Mouse (Mus musculus): ENCODE measurements around the gene Slc7a1. TPM values are rescaled to one million over a fixed set of nuclear protein-coding genes. Genes with fewer than 3 reads are reported as not detected.
A peak's percentile ranks its signal among the peaks of the same experiment; 100 is the strongest.

The Slc7a1 gene
- polyA plus RNA-seq, 1 experiment from 2014 or later, result 17.7 TPM

DNA sequence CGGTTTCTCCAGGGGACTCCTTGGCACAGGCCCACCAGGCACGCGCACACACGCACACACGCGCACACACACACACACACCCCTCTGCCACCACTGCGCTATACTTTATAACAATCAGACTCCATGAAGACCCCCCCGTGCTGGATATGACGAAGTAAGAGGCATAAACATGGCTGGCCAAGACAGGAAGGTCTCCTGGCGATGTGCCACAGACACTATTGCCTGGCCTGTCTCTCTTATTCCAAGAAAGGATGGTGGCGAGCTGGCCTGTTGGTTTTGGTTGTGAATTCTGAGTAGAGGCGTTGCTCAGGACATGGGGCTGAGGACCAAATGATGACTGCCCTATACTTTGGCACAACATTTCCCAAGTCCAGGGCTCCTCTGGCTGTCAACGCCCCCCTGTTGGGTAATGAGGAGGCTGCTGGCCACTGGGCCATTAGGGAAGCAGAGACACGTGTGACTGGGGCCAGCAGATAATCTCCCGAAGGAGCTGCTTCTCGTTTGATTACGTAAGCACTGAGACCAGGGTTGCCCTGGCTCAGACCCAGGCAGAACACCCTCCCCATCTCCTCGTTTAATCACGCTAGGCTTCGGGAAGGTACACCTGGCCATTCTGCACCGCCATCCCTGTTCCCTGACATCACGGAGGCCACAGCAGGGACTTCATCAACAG is 36.1 kb downstream of the Slc7a1 start:
- no peak overlapping the region for H3K27ac ChIP-seq
- 78% methylated on average over 22 of the region's 22 CpGs for WGBS (ENCODE audit: insufficient replicate concordance)

DNA sequence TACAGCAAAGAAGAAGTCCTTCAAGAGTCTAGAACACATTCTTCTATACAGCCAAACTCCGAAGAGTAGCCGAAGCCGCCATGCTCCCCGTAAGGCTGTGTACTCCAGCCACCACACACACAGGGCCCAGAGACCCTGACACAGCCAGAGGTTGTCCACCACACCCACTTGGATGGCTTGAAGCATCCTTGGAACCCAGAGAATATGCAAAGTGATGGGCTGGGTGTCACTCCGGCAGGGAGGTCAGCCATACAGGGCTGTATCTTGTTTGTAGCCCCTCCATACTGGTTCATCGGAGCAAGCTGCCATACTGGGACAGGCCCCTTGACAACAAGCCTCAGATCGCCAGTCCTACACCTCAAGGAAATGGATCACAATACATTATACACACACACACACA is 37.4 kb downstream of the Slc7a1 start:
- no peak for DNase-seq
- Histone ChIP-seq H3K27me3 (no peaks in the 10 kb centered on the region), H3K4me1 (replicated peaks) (peaks cover 33% of the 10 kb centered on the region), H3K4me2 (no peak overlapping the region), H3K9ac (no peak overlapping the region), H3K9me3 (replicated peaks) (no peaks in the 10 kb centered on the region), H3K27ac (no peak overlapping the region), H3K36me3 (peaks cover 69% of the 10 kb centered on the region), H3K4me3 (replicated peaks) (no peak overlapping the region)
- WGBS (ENCODE audit: insufficient replicate concordance), result 92% methylated on average over 7 of the region's 7 CpGs
- no peak for ATAC-seq (ENCODE audit: low read depth)

More for the DNA sequence above, 36.1 kb downstream of the Slc7a1 start:
- ATAC-seq (ENCODE audit: low read depth) (no peak), DNase-seq (no peak)
- no peak overlapping the region for H3K9ac ChIP-seq
- H3K9me3 ChIP-seq (replicated peaks), result no peaks in the 10 kb centered on the region
- H3K4me2 ChIP-seq, result no peak overlapping the region
- H3K27me3 ChIP-seq, result no peaks in the 10 kb centered on the region
- peaks cover 57% of the 10 kb centered on the region for H3K36me3 ChIP-seq
- no peak overlapping the region for H3K4me3 ChIP-seq (replicated peaks)
- peaks cover 33% of the 10 kb centered on the region for H3K4me1 ChIP-seq (replicated peaks)

DNA sequence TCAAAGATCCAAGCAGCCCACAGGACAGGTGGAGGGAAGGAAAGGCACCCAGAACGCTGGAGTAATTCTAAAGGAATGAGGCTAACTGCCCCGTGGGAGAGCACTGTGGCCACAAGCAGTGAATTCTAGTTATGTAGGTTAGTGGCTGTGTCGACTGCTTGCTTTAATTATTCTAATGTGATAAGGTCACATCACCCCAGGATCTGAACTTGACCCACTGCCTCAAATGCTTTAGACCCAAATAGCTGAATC is 38.0 kb downstream of the Slc7a1 start:
- 57% methylated on average over 3 of the region's 3 CpGs for WGBS (ENCODE audit: insufficient replicate concordance)
- ATAC-seq (ENCODE audit: low read depth) (no peak), DNase-seq (no peak)
- no peak overlapping the region; the same call in 1 of the 2 replicates for H3K9ac ChIP-seq
- peaks cover 33% of the 10 kb centered on the region for H3K4me1 ChIP-seq (replicated peaks)
- H3K27ac ChIP-seq, result 0 out of 2 replicates have a peak overlapping the region, but pooled peaks have one; percentile 13
- H3K4me3 ChIP-seq (replicated peaks), result no peak overlapping the region
- H3K9me3 ChIP-seq (replicated peaks), result no peaks in the 10 kb centered on the region
- no peaks in the 10 kb centered on the region for H3K27me3 ChIP-seq
- H3K4me2 ChIP-seq, result no peak overlapping the region
- H3K36me3 ChIP-seq, result peaks cover 71% of the 10 kb centered on the region

DNA sequence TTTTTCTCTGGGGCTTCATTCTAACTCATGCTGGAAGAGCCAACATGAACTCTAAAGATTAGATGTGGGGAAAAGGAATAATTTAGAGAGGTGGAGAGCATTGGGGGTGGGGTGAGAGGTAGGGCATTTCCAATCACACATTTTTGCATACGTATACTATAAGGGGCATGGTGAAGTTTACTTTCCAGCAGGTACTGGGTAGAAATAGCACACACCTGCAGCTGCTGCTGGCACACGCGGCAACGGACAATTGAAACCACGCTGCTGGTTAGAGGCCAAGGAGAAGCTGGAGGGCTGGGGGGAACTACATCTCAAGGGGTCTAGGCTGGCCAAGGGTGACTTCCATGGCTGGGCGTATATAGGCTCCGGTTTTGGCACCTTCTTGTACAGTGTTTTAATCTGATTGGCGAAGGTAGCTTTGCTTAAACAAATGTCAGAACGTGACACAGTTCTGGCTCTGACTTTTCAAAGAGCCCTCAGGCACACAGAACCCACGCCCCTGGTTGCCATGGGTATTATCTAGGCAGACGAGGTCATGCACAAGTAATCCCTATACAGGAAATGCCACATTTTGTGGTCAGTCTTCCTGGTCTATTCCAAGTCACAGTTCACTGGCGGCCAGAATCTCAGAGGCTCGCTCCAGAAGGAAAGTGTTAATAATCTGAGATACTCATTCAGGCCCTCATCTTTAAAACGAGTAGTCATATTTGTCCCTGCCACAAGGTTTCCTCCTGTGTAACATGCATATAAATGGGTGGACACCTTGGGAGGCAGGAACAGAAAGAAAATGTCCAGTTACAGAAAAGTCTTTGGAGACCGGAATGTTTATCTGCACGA is 38.6 kb downstream of the Slc7a1 start:
- peaks cover 33% of the 10 kb centered on the region for H3K4me1 ChIP-seq (replicated peaks)
- WGBS (ENCODE audit: insufficient replicate concordance), result 50% methylated on average over 16 of the region's 16 CpGs
- H3K9me3 ChIP-seq (replicated peaks), result no peaks in the 10 kb centered on the region
- ATAC-seq (ENCODE audit: low read depth) (peak; percentile 63), DNase-seq (peak; percentile 43)
- H3K27ac ChIP-seq, result 0 out of 2 replicates have a peak overlapping the region, but pooled peaks have one; percentile 13
- no peak overlapping the region for H3K4me3 ChIP-seq (replicated peaks)
- peaks cover 72% of the 10 kb centered on the region for H3K36me3 ChIP-seq
- H3K27me3 ChIP-seq, result no peaks in the 10 kb centered on the region
- H3K4me2 ChIP-seq, result 0 out of 2 replicates have a peak overlapping the region, but pooled peaks have one; percentile 12
- no peak overlapping the region; the same call in 1 of the 2 replicates for H3K9ac ChIP-seq

- Histone ChIP-seq H3K4me2 (no peak overlapping the region), H3K27me3 (no peaks in the 10 kb centered on the region), H3K9me3 (replicated peaks) (no peaks in the 10 kb centered on the region), H3K36me3 (peaks cover 72% of the 10 kb centered on the region), H3K9ac (no peak overlapping the region), H3K27ac (no peak overlapping the region), H3K4me3 (replicated peaks) (no peak overlapping the region), H3K4me1 (replicated peaks) (peaks cover 33% of the 10 kb centered on the region)
- no peak for DNase-seq
- WGBS (ENCODE audit: insufficient replicate concordance), result 85% methylated on average over 11 of the region's 11 CpGs
- no peak for ATAC-seq (ENCODE audit: low read depth)
Measured at GRCm38 (mm10) chr5:148359131-148359530, 40.6 kb downstream of the Slc7a1 start.

GRCm38 (mm10) chr5:148357168-148357567 is 42.5 kb downstream of the Slc7a1 start:
- H3K4me3 ChIP-seq (replicated peaks), result no peak overlapping the region
- ATAC-seq (ENCODE audit: low read depth) (no peak), DNase-seq (no peak)
- H3K4me2 ChIP-seq, result no peak overlapping the region
- no peaks in the 10 kb centered on the region for H3K9me3 ChIP-seq (replicated peaks)
- no peak overlapping the region for H3K27ac ChIP-seq
- peaks cover 70% of the 10 kb centered on the region for H3K36me3 ChIP-seq
- WGBS (ENCODE audit: insufficient replicate concordance), result 86% methylated on average over 6 of the region's 6 CpGs
- no peaks in the 10 kb centered on the region for H3K27me3 ChIP-seq
- peaks cover 19% of the 10 kb centered on the region for H3K4me1 ChIP-seq (replicated peaks)
- H3K9ac ChIP-seq, result no peak overlapping the region

- Histone ChIP-seq H3K4me1 (replicated peaks) (peaks cover 6% of the 10 kb centered on the region), H3K9ac (no peak overlapping the region), H3K36me3 (peaks cover 75% of the 10 kb centered on the region), H3K27me3 (no peaks in the 10 kb centered on the region), H3K27ac (no peak overlapping the region), H3K4me3 (replicated peaks) (no peak overlapping the region), H3K4me2 (no peak overlapping the region), H3K9me3 (replicated peaks) (no peaks in the 10 kb centered on the region)
- no peak for ATAC-seq (ENCODE audit: low read depth)
- 85% methylated on average over 3 of the region's 3 CpGs for WGBS (ENCODE audit: insufficient replicate concordance)
- no peak for DNase-seq
Measured at GRCm38 (mm10) chr5:148355822-148356221, 43.9 kb downstream of the Slc7a1 start.

GRCm38 (mm10) chr5:148354536-148354935 is 45.2 kb downstream of the Slc7a1 start:
- no peak for DNase-seq
- Histone ChIP-seq H3K27ac (no peak overlapping the region), H3K27me3 (no peaks in the 10 kb centered on the region)

GRCm38 (mm10) chr5:148353429-148353828 is 46.3 kb downstream of the Slc7a1 start:
- no peak for DNase-seq
- H3K9ac ChIP-seq, result no peak overlapping the region
- peaks cover 81% of the 10 kb centered on the region for H3K36me3 ChIP-seq
- no peak overlapping the region for H3K4me3 ChIP-seq (replicated peaks)
- no peak overlapping the region for H3K4me2 ChIP-seq
- ATAC-seq (ENCODE audit: low read depth), result no peak
- H3K27ac ChIP-seq, result no peak overlapping the region
- 82% methylated on average over 16 of the region's 16 CpGs for WGBS (ENCODE audit: insufficient replicate concordance)
- H3K27me3 ChIP-seq, result no peaks in the 10 kb centered on the region
- H3K9me3 ChIP-seq (replicated peaks), result no peaks in the 10 kb centered on the region
- H3K4me1 ChIP-seq (replicated peaks), result no peaks in the 10 kb centered on the region

More at GRCm38 (mm10) chr5:148354536-148354935, 45.2 kb downstream of the Slc7a1 start:
- Histone ChIP-seq H3K4me3 (replicated peaks) (no peak overlapping the region), H3K4me2 (no peak overlapping the region), H3K4me1 (replicated peaks) (no peaks in the 10 kb centered on the region), H3K9me3 (replicated peaks) (no peaks in the 10 kb centered on the region), H3K9ac (no peak overlapping the region), H3K36me3 (peaks cover 82% of the 10 kb centered on the region)
- ATAC-seq (ENCODE audit: low read depth), result no peak
- WGBS (ENCODE audit: insufficient replicate concordance), result 84% methylated on average over 8 of the region's 8 CpGs

GRCm38 (mm10) chr5:148349327-148350011 is 50.2 kb downstream of the Slc7a1 start:
- DNase-seq, result no peak
- no peak for ATAC-seq (ENCODE audit: low read depth)

DNA sequence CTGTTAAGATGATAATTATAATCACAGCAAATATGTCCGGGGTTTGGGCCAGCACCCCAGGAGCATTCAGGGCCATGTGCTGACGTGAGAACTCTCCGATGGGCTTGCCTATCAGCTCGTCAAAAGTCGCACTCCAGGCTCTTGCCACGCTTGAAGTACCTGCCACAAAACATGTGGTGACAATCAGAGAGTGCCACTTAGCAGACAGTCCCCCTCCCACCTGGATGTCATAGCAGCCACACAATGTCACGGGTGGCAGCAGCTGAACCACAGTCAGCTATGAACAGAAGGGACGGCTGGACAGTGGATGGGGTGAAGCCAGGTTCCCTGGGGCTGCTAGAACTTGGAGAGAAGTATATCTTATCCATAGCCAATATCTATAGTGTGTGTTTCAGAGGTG is 51.6 kb downstream of the Slc7a1 start:
- Histone ChIP-seq H3K27me3 (no peaks in the 10 kb centered on the region), H3K4me2 (no peak overlapping the region), H3K9me3 (replicated peaks) (no peaks in the 10 kb centered on the region), H3K9ac (no peak overlapping the region), H3K27ac (no peak overlapping the region), H3K4me1 (replicated peaks) (no peaks in the 10 kb centered on the region), H3K36me3 (peaks cover 87% of the 10 kb centered on the region), H3K4me3 (replicated peaks) (no peak overlapping the region)
- ATAC-seq (ENCODE audit: low read depth) (no peak), DNase-seq (no peak)
- WGBS (ENCODE audit: insufficient replicate concordance), result 78% methylated on average over 8 of the region's 8 CpGs

More at GRCm38 (mm10) chr5:148349327-148350011, 50.2 kb downstream of the Slc7a1 start:
- Histone ChIP-seq H3K9ac (no peak overlapping the region), H3K4me3 (replicated peaks) (no peak overlapping the region), H3K27me3 (no peaks in the 10 kb centered on the region), H3K4me2 (no peak overlapping the region), H3K27ac (no peak overlapping the region), H3K4me1 (replicated peaks) (no peaks in the 10 kb centered on the region), H3K9me3 (replicated peaks) (no peaks in the 10 kb centered on the region), H3K36me3 (peaks cover 87% of the 10 kb centered on the region)
- 84% methylated on average over 15 of the region's 15 CpGs for WGBS (ENCODE audit: insufficient replicate concordance)
